Mouse (Mus musculus) testis, adult 2 months (tissue): ENCODE results near the gene Hmox2.

Source experiments
- CTCF ChIP-seq: fragments of 200-500 bp; IDR thresholded peaks from 2 replicates; pipeline ENCODE4 v1.5.1; 2012; ENCODE audit warnings: low read depth, mild to moderate bottlenecking, inconsistent platforms, low read length, moderate library complexity; ENCODE audit not compliant: control insufficient read depth, insufficient read depth, insufficient replicate concordance
- POLR2A ChIP-seq: fragments of 200-500 bp; IDR thresholded peaks from 2 replicates; pipeline ENCODE4 v1.6.1; 2012; ENCODE audit warnings: low read depth, mild to moderate bottlenecking, inconsistent platforms, low read length, moderate library complexity; ENCODE audit not compliant: control insufficient read depth

GRCm38 (mm10) chr16:4768719-4769118, 42.6 kb downstream of the Hmox2 start:
- TF ChIP-seq CTCF (no peak), POLR2A (no peak)
